Mouse (Mus musculus) G1E (cell line): ENCODE measurements at regions not wholly inside any gene's neighbourhood (a gene's known extent, or its start where the extent isn't known, plus 50 kb on each side); places are given as distances from the start of the nearest gene placed in this dataset.

ENCODE experiments used
- CTCF ChIP-seq: IDR thresholded peaks from 2 replicates; pipeline ENCODE4 v1.5.1; 2012; ENCODE audit warnings: low read depth, low read length, inconsistent platforms, mixed read lengths
- GATA1 ChIP-seq: IDR thresholded peaks from 2 replicates; pipeline ENCODE4 v1.6.1; 2012; ENCODE audit warnings: borderline replicate concordance, low read length, inconsistent platforms, mixed read lengths
- POLR2AphosphoS5 ChIP-seq: IDR thresholded peaks from 2 replicates; pipeline ENCODE4 v1.6.1; 2012; ENCODE audit warnings: low read depth, low read length, inconsistent platforms; ENCODE audit not compliant: insufficient replicate concordance
- TAL1 ChIP-seq: conservative IDR thresholded peaks from 2 replicates; pipeline ENCODE4 v1.6.1; 2012; ENCODE audit warnings: low read depth, low read length, inconsistent platforms, mixed read lengths

DNA sequence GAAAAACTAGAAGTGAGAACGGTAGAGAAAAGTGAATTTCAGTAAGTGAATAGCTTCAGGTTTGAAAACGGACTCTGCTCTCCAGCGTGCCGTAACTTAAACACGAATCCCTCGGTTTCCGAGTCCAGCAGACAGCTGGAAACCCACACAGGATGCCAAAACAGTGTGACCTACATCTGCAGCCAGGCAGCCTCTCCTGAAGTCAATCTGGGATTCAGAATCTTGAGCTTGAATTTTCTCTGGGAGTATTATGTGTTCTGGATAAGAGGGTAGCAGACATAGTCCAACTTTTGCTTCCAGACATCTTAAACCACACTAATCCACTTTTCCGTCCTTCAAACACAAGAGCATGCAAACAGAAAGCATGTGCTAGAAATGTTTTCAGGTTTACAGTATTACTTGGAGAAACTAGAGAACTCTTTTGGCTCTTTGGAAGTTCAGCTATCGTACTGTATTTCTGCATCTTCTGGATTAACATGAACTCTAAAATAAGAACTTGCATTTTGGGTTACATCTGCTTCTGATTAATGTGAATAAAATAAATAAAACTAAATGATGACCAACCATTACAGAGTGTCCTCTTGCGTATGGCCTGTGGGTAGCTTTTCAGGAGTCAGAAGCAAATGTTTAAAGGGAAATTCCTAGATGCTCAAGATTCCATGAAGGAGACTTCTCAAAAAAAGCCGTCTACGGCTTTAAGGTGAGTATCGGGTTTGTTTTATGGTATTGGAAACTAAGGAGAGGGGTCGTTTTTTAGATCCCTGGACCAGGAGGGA lies 89.4 kb upstream of the Spats2l start:
- TF ChIP-seq GATA1 (no peak), CTCF (no peak), TAL1 (no peak), POLR2AphosphoS5 (no peak)
